Mouse (Mus musculus) midbrain, embryonic 12.5 days (tissue): Measurements from ENCODE around the gene Lemd1. TPM values are rescaled to one million over a fixed set of nuclear protein-coding genes. Genes with fewer than 3 reads are reported as not detected.

ENCODE experiments used
- ATAC-seq: fragments of 200-750 bp; cut with Nextera tagmentation; 2 replicates; pipeline ENCODE4 v1.8.0; 2017; ENCODE audit warnings: low read depth, moderate TSS enrichment, moderate library complexity; ENCODE audit not compliant: low FRiP score
- H3K27ac ChIP-seq: fragments of 300-500 bp; sonication (generic); replicated peaks from 2 replicates; pipeline ENCODE4 v1.5.1; 2016; ENCODE audit warnings: mild to moderate bottlenecking
- H3K27me3 ChIP-seq: fragments of 300-500 bp; sonication (generic); 2 replicates; pipeline ENCODE4 v1.6.1; 2016; ENCODE audit warnings: mild to moderate bottlenecking
- H3K36me3 ChIP-seq: fragments of 300-500 bp; sonication (generic); 2 replicates; pipeline ENCODE4 v1.6.1; 2016
- H3K4me1 ChIP-seq: fragments of 300-500 bp; sonication (generic); 2 replicates; pipeline ENCODE4 v1.6.1; 2016
- H3K4me2 ChIP-seq: fragments of 300-500 bp; sonication (generic); replicated peaks from 2 replicates; pipeline ENCODE4 v1.6.1; 2016; ENCODE audit warnings: mild to moderate bottlenecking, moderate library complexity
- H3K4me3 ChIP-seq: fragments of 300-500 bp; sonication (generic); 2 replicates; pipeline ENCODE4 v1.5.1; 2016; ENCODE audit warnings: mild to moderate bottlenecking
- H3K9ac ChIP-seq: fragments of 300-500 bp; sonication (generic); replicated peaks from 2 replicates; pipeline ENCODE4 v1.6.1; 2016; ENCODE audit warnings: mild to moderate bottlenecking, moderate library complexity
- H3K9me3 ChIP-seq: fragments of 300-500 bp; sonication (generic); 2 replicates; pipeline ENCODE4 v1.6.1; 2016; ENCODE audit warnings: mild to moderate bottlenecking
- WGBS: fragments of 180-500 bp; shearing (Covaris S2); methylation state at CpG from one replicate; pipeline ENCODE4 v1.1.7; 2016; 5-methylcytosine and 5-hydroxymethylcytosine counted together
- polyA plus RNA-seq: library from polyadenylated mRNA; unstranded; fragments of >200 nt; fragmentation: Nextera tagmentation; extraction: Ambion mirVana; gene quantifications from 2 replicates; pipeline ENCODE4 v1.2.1, GENCODE M21; 2016

Lemd1 gene
- polyA plus RNA-seq, 1 experiment from 2014 or later, result 15.6 TPM

DNA sequence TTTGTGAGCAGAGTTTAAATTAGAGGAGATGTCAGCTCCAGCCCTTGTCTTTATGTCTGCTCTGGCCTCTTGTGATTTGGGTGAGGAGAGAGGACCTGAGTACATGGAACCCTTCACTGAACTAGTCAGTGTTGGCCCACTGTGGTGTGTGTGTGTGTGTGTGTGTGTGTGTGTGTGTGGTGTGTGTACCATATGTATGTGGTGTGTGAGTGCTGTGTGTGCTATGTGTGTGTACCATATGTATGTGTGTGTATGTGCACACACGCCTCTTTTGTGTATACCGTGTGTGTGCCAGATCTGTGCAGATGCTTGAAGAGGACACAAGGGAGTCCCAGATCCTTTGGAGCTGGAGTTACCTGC, 90.9 kb downstream of the Lemd1 start:
- no peak; the same call in none of the 2 replicates for ATAC-seq

GRCm38 (mm10) chr1:132283018-132283417, 91.8 kb downstream of the Lemd1 start:
- Histone ChIP-seq H3K27ac (peak overlapping the region; percentile 80), H3K4me1 (peaks cover 45% of the 10 kb centered on the region), H3K4me3 (no peak overlapping the region), H3K9me3 (no peaks in the 10 kb centered on the region), H3K36me3 (no peaks in the 10 kb centered on the region), H3K4me2 (no peak overlapping the region), H3K9ac (no peak overlapping the region), H3K27me3 (peaks cover 19% of the 10 kb centered on the region)
- WGBS, result 43% methylated on average over 13 of the region's 13 CpGs
- peak; percentile 41 for ATAC-seq

More for the DNA sequence above, 90.9 kb downstream of the Lemd1 start:
- no peak overlapping the region for H3K9ac ChIP-seq
- WGBS, result 87% methylated on average over 2 of the region's 2 CpGs
- no peak overlapping the region for H3K4me3 ChIP-seq
- H3K36me3 ChIP-seq, result no peaks in the 10 kb centered on the region
- H3K4me2 ChIP-seq, result no peak overlapping the region
- H3K4me1 ChIP-seq, result peaks cover 36% of the 10 kb centered on the region
- no peaks in the 10 kb centered on the region for H3K9me3 ChIP-seq
- H3K27ac ChIP-seq, result peak overlapping the region; percentile 80
- H3K27me3 ChIP-seq, result peaks cover 16% of the 10 kb centered on the region

DNA sequence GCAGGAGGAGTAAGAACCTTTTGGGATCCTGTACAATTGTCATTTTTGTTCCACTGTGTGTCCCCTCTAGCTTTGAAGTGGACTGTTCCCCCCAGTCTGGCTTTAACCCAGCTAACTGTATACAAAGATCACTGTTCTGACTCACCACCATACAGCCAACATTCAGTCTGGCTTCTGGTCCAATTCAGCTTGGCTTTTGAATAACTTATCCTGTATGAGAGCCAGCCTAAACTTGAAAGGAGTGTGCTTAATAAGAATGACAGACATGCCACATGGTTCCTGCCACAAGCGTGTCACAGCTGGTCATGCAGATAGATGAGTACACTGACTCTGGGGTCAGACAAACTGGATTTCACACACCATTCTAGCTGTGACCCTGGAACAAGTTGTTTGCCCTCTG, 95.5 kb downstream of the Lemd1 start:
- Histone ChIP-seq H3K9me3 (no peaks in the 10 kb centered on the region), H3K4me1 (peaks cover 74% of the 10 kb centered on the region), H3K4me2 (no peak overlapping the region), H3K27ac (no peak overlapping the region), H3K27me3 (peaks cover 28% of the 10 kb centered on the region), H3K9ac (no peak overlapping the region), H3K4me3 (no peak overlapping the region), H3K36me3 (no peaks in the 10 kb centered on the region)
- no peak for ATAC-seq
- WGBS, result 79% methylated on average over 1 of the region's 1 CpGs

DNA sequence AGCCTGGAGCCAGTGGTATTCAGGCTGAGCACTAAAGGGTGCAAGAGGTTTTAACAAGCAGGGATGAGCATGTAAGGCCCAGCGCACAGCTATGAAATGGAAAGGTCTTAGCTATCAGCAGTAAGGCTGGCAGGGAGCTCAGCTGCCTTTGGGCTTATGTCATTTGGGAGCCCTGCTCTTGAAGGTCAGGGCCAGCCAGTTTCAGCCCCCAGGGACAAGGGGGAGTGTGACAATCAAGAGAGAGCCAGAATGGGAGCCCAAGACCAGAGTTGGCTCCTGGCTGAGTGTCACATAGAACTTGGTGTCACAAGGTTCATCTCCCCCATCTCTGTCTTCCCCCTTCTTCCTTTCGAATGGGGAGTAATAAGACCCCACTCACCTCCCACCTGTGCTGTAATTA, 96.2 kb downstream of the Lemd1 start:
- H3K36me3 ChIP-seq, result no peaks in the 10 kb centered on the region
- H3K27me3 ChIP-seq, result peaks cover 28% of the 10 kb centered on the region
- no peak overlapping the region for H3K4me2 ChIP-seq
- 76% methylated on average over 2 of the region's 2 CpGs for WGBS
- no peaks in the 10 kb centered on the region for H3K9me3 ChIP-seq
- H3K4me3 ChIP-seq, result no peak overlapping the region
- no peak overlapping the region for H3K9ac ChIP-seq
- peak overlapping the region; percentile 54; the same call in 1 of the 2 replicates for H3K27ac ChIP-seq
- peaks cover 74% of the 10 kb centered on the region for H3K4me1 ChIP-seq
- no peak for ATAC-seq

GRCm38 (mm10) chr1:132287991-132288451, 96.8 kb downstream of the Lemd1 start:
- Histone ChIP-seq H3K36me3 (no peaks in the 10 kb centered on the region), H3K9me3 (no peaks in the 10 kb centered on the region), H3K9ac (no peak overlapping the region), H3K4me1 (peaks cover 75% of the 10 kb centered on the region), H3K4me3 (no peak overlapping the region), H3K27me3 (peaks cover 26% of the 10 kb centered on the region), H3K27ac (peak overlapping the region; percentile 54), H3K4me2 (no peak overlapping the region; the same call in 1 of the 2 replicates)
- no peak for ATAC-seq
- 7% methylated on average over 11 of the region's 11 CpGs for WGBS

DNA sequence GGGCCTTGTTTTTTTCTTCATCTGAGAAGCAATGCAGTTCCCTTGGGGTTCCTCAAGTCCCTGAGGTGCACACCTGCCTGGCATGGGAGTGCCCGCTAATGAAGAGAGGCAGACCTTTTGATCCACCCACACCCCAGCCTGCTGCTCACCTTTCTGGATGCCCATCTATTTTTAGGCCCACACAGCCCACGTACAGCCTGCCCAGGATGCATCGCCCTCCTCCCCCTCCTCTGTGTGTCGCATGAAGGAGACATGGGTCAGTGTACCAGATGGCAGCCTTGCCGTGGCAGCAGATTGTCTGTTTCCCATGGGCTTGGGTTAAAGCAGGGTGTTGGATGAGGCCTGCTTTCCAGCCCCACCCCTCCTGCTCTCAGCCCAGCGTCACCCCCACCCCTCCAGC, 98.7 kb downstream of the Lemd1 start:
- WGBS, result 69% methylated on average over 6 of the region's 6 CpGs
- Histone ChIP-seq H3K4me3 (no peak overlapping the region), H3K27ac (no peak overlapping the region; the same call in 1 of the 2 replicates), H3K9ac (no peak overlapping the region), H3K4me1 (peaks cover 67% of the 10 kb centered on the region), H3K4me2 (no peak overlapping the region), H3K36me3 (no peaks in the 10 kb centered on the region), H3K27me3 (peaks cover 27% of the 10 kb centered on the region), H3K9me3 (no peaks in the 10 kb centered on the region)
- 0 out of 2 replicates have a peak, but pooled peaks have one; percentile 14 for ATAC-seq

GRCm38 (mm10) chr1:132290921-132291675, 99.9 kb downstream of the Lemd1 start:
- no peaks in the 10 kb centered on the region for H3K9me3 ChIP-seq
- H3K4me1 ChIP-seq, result peaks cover 67% of the 10 kb centered on the region
- peak overlapping the region; percentile 64 for H3K27ac ChIP-seq
- 32% methylated on average over 11 of the region's 11 CpGs for WGBS
- H3K27me3 ChIP-seq, result peaks cover 28% of the 10 kb centered on the region
- no peak overlapping the region for H3K9ac ChIP-seq
- no peak overlapping the region for H3K4me3 ChIP-seq
- peak; percentile 35; the same call in 1 of the 2 replicates for ATAC-seq
- no peaks in the 10 kb centered on the region for H3K36me3 ChIP-seq
- 0 out of 2 replicates have a peak overlapping the region, but pooled peaks have one; percentile 2 for H3K4me2 ChIP-seq

GRCm38 (mm10) chr1:132291706-132292105, 100.5 kb downstream of the Lemd1 start:
- ATAC-seq, result no peak
- H3K27ac ChIP-seq, result peak overlapping the region; percentile 64
- H3K9me3 ChIP-seq, result no peaks in the 10 kb centered on the region
- H3K36me3 ChIP-seq, result no peaks in the 10 kb centered on the region
- peaks cover 29% of the 10 kb centered on the region; the same call in 1 of the 2 replicates for H3K27me3 ChIP-seq
- peaks cover 64% of the 10 kb centered on the region for H3K4me1 ChIP-seq
- H3K4me2 ChIP-seq, result no peak overlapping the region
- no peak overlapping the region for H3K4me3 ChIP-seq
- WGBS, result 44% methylated on average over 4 of the region's 4 CpGs
- H3K9ac ChIP-seq, result no peak overlapping the region

- H3K27me3 ChIP-seq, result peaks cover 26% of the 10 kb centered on the region; the same call in 1 of the 2 replicates
- 50% methylated on average over 21 of the region's 21 CpGs for WGBS
- no peak overlapping the region for H3K4me2 ChIP-seq
- H3K9ac ChIP-seq, result no peak overlapping the region
- H3K4me3 ChIP-seq, result no peak overlapping the region
- no peak for ATAC-seq
- H3K9me3 ChIP-seq, result no peaks in the 10 kb centered on the region
- H3K36me3 ChIP-seq, result no peaks in the 10 kb centered on the region
- peak overlapping the region; percentile 64 for H3K27ac ChIP-seq
- H3K4me1 ChIP-seq, result peaks cover 64% of the 10 kb centered on the region
These were observed 101.3 kb downstream of the Lemd1 start for GRCm38 (mm10) chr1:132292318-132293129.

- Histone ChIP-seq H3K27me3 (peaks cover 36% of the 10 kb centered on the region), H3K36me3 (no peaks in the 10 kb centered on the region), H3K9me3 (no peaks in the 10 kb centered on the region), H3K4me2 (no peak overlapping the region), H3K27ac (no peak overlapping the region), H3K4me1 (peaks cover 57% of the 10 kb centered on the region), H3K4me3 (no peak overlapping the region), H3K9ac (no peak overlapping the region)
- WGBS, result 80% methylated on average over 7 of the region's 7 CpGs
- no peak for ATAC-seq
These were observed 104.3 kb downstream of the Lemd1 start for GRCm38 (mm10) chr1:132295506-132295905.

DNA sequence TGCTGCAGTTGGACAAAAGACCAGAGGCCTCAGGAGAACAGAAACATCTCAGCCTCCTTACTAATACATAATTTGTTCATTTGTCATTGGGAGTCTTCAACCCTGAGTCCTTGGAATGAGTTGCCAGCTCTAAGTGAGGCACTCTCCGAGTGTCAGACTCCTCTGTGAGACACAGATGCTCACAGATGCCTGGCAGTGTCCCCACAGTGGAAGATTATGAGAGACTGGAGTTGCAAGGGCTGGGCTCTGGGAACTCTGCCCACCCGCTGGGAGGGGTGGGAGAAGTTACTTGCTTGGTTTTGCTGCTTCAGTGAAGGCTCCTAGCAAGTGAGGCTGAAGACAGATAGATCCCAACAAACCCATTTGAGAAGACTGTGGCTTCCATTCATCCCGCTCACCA, 104.8 kb downstream of the Lemd1 start:
- Histone ChIP-seq H3K4me2 (no peak overlapping the region), H3K9ac (no peak overlapping the region), H3K27ac (no peak overlapping the region), H3K36me3 (no peaks in the 10 kb centered on the region), H3K4me3 (no peak overlapping the region), H3K27me3 (peaks cover 37% of the 10 kb centered on the region), H3K9me3 (no peaks in the 10 kb centered on the region), H3K4me1 (peaks cover 51% of the 10 kb centered on the region)
- ATAC-seq, result no peak
- WGBS, result 74% methylated on average over 3 of the region's 3 CpGs

DNA sequence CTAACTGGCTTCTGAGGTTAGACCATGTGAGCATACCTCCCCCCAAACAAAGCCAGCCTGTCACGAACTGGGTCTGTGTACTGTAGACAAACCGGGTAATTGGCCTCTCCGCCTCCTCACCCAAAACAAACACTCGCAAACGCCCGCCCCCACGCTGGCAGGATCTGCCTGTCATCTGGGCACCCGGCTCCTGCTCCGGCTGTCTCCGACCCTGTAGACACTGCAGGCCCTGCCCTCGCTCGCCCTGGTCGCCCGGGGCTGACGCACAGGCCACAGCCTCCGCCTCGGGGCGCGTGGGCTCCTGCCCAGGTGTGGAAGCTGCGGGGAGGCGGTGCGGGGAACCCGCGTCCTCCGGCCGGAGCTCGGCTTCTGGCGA, 107.2 kb downstream of the Lemd1 start, which contains the start of gene Klhdc8a:
Klhdc8a (plus strand) TSS at position 202 of the 376 bp plus-strand sequence.
- H3K9me3 ChIP-seq, result no peaks in the 10 kb centered on the region
- WGBS, result 0% methylated on average over 28 of the region's 28 CpGs
- ATAC-seq, result peak; percentile 70
- H3K27me3 ChIP-seq, result peaks cover 46% of the 10 kb centered on the region
- peak within 1 kb of the TSS; percentile 99 for H3K4me2 ChIP-seq
- H3K27ac ChIP-seq, result peak within 1 kb of the TSS; percentile 84
- H3K4me1 ChIP-seq, result peaks cover 40% of the 10 kb centered on the region
- peak within 1 kb of the TSS; percentile 85 for H3K9ac ChIP-seq
- H3K4me3 ChIP-seq, result peak within 1 kb of the TSS; percentile 65
- no peaks in the 10 kb centered on the region for H3K36me3 ChIP-seq
